Mouse (Mus musculus) gastrocnemius, postnatal 36 days (tissue): ENCODE results near the gene Cnnm1. TPM values are rescaled to one million over a fixed set of nuclear protein-coding genes. Genes with fewer than 3 reads are reported as not detected.

ENCODE experiments used
- DNase-seq, 2 experiments: peaks; one replicate each; pipeline ENCODE4 v3.0.0; 2022
- intact Hi-C: fragments of 180-260 bp; cut with DNase I; formaldehyde crosslinking; loops from one replicate; pipeline ENCODE4 v1.15.1; 2025
- total RNA-seq, 2 experiments: library from RNA; stranded (reverse); gene quantifications; 2 replicates each; pipeline ENCODE4 v1.2.3; 2021

The Cnnm1 gene
- total RNA-seq, 2 experiments from 2014 or later: not detected

DNA sequence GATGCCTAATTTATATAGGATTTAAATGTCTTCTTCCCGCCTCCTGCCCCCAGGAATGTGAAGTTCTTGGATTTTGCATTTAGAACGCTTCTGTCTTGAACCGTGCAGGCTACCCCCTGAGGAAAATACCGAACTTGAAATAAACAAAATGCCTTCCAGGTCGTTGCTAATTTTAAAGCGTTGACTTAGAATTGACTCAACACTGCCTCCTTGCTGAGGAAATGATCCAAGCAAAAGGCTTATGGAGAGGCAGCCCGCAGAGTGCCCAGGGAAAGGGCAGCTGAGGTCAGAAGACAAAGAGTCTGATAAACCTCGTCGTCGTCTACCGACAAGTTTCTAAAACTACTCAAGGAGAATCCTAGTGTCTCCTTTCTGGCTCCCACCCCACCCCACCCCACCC lies 86.9 kb downstream of the Cnnm1 start:
- peak in 1 of 2 experiments; percentile 25 for DNase-seq
- intact Hi-C loops: no loop called here

DNA sequence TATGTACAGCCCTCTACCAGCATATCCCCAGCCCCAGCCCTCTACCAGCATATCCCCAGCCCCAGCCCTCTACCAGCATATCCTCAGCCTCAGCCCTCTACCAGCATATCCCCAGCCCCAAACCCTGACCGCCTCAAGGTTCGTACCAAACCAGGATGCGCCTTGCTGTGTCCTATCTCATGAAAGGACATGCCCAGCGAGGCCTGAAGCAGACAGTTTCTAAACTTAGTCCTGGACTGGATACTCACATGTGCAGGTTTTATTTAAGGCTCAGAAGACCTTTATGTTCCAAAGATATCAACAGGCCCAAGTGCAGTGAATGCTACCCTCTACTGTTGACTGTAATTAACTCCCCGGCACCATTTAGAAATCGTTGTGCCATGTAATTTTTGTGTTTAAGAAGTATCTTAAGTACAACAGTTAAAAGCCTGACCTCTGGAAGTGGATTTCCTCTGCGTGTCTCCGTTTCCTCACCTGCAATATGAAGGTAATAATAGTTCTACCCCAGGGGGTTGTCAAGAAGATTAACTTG lies 87.9 kb downstream of the Cnnm1 start:
- peak in 1 of 2 experiments; percentile 23 for DNase-seq
- intact Hi-C loops: no loop called here

DNA sequence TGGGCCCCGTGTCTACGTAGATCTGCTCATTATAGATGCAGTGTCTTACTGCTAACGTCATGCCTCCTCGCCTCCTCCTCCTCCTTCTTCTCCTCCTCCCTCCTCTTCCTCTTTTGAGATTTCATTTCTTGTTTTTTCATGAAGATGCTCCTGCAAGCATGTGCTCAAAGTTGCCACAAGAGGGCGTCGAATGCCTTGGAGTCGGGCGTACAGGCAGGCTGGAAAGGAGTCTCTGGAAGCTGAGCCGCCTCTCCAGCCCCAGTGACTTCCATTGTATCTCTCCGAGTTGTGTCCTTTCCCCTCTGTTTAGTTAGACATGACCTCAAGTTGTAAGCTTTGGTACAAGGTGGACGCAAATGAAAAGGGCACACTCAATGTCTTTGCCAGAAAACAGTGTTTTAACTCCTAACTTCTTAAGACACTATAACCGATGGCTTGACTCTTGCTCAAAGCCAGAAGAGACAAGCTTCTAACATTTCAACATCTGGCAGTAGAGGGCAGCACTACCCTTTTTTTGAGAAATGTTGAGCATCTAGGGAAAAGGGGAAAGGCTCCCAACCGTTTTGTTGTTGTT lies 90.0 kb downstream of the Cnnm1 start:
- DNase-seq: peak; percentile 37 to 66
- intact Hi-C loops: loop anchor here (5.0 to 10.0 kb wide), 3 partner anchors 37 to 225 kb away; partner anchors contain the start of genes Cox15 and Cutc

DNA sequence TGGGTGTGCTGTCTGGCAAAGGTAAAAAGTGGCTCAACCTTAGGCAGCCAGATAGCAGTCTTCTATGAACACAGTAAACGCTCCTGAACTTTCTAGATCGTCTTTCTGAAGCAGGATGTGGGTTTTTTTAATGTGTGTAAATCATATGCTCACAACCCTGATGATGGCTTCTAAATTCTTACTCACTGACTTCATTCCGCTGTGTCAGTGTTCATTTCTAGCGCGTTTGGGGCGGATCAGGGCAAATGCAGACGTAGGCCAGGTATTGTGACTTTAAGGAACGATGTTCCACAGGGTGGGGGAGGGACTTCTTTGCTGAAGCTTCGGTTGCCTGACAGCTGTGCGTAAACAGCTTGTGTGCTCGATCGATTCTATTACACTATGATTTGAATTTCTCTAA lies 90.7 kb downstream of the Cnnm1 start:
- DNase-seq: no peak
- intact Hi-C loops: loop anchor here (5.0 to 10.0 kb wide), 3 partner anchors 36 to 224 kb away; partner anchors contain the start of genes Cox15 and Cutc

DNA sequence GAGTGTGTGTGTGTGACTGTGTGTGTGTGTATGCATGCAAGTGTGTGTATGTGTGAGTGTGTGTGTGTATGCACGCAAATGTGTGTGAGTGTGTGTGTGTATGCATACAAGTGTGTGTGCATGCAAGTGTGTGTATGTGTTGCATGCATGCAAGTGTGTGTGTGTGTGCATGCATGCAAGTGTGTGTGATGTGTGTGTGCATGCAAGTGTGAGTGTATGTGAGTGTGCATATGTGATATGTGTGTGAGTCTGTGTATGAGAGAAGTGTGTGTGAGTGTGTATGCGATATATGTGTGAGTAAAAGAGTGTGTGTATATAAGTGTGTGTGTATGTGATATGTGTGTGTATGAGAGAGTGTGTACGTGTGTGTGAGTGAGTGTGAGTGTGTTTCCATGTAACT lies 95.1 kb downstream of the Cnnm1 start:
- intact Hi-C loops: loop anchor here (10.0 kb wide), 1 partner anchor 219 kb away; the partner anchor contains the start of genes Cox15 and Cutc
- DNase-seq: no peak

DNA sequence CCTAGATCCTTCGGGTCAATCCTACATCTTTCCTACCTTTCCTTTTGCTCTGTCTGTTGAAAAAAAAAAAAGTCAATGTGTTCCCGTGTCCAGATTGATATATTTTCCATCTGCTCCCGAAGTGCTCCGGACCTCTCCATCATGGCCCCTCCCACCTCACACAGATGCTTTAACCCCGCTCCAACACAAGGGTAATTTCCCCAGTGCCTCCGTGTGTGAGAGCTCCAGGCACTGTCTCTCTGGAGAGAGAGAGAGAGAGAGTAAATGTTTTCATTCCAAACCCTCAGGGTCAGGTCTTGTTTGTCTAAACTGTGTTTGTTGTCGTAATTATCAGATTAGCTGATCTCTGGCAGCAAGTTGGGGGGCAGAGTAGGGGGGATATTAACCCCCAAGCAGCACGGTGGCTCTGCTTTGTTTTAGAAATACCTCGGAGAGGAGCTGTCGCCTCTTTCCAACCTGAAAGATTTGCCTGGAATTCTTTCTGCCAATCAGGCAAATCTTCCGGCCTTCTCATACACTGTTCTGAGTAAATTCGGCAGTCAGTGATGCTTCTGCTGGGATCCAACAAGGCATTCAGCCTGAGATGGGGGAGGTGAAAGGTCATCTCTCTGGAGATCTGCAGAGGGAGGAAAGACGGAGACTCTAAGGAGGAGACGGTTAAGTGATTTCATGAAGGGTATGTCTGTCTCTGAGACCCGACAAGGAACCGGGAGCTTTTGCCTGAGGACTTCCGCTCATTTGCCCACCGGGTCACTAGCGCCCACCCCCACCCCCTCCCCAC lies 106.3 kb downstream of the Cnnm1 start:
- DNase-seq: no peak
- intact Hi-C loops: no loop called here

Other genes with a start within 250 kb of the Cnnm1 start
- not detected for gene Hpse2, start 52.1 kb upstream of the Cnnm1 start, total RNA-seq
- gene Got1, start 84.2 kb downstream of the Cnnm1 start, total RNA-seq: 100 to 1,000 TPM; 336 to 420 TPM
- gene Nkx2-3, start 171.9 kb downstream of the Cnnm1 start, total RNA-seq: not detected
- 10 to 100 TPM; 20.6 to 25.2 TPM for gene Slc25a28, start 234.4 kb downstream of the Cnnm1 start, total RNA-seq
- 1 to 10 TPM; 1.1 to 1.7 TPM for gene Entpd7, start 249.2 kb downstream of the Cnnm1 start, total RNA-seq